Mouse (Mus musculus) c-Kit-positive CD71-positive TER-119-positive erythroid progenitor cells, embryonic 14.5 days (primary cell): Measurements from ENCODE around the gene Olfr134.
"Not testable (repeated sequence)": the region's sequence is repeated elsewhere in the genome, so short reads cannot be mapped to it uniquely, and the experiment has no call there.

ENCODE experiments used
- DNase-seq: peaks from one replicate; pipeline ENCODE4 v3.0.0-alpha.2; 2013; ENCODE audit warnings: low spot score

Gene Olfr134

DNA sequence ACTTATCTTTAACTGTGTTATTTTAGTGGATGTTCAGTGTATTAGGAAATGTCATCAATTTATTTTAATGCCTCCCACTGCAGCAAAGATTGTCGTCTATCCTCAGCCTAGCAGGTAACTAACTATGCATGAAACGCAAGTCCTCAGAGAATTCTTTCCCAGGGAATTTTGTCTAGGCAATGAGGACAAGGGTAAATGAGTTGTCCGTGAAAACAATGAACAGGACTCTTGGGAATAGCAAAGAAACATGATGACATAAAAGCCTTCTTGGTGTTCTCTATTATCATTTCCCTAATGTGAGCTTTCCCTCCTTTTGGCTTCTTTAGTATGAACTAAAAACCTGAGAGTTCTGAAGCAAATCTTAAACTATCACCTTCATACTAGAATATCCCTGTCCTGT, at the start of gene Olfr134:
TSS of gene Olfr134 (plus strand) at position 301 of the 400 bp plus-strand sequence.
- no peak for DNase-seq

DNA sequence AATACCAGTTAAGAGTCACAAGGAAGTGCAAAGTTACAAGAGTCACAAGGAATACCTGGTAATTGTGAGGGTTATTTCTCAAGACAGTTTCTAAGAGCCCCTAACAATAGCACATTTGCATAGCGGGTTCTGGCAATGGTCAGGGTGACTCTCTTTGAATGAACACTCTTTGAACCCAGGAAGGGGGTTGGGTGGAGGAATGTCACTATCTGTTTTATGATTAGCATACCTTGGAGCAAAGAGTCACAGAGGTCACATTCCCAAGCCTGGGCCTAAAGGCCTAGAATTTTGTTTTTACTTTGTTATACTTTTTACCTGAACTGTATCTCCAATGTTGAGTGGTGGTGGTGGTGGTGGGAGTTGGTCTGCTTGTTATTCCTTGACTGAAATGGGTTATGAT, 47.0 kb upstream of the Olfr134 start:
- not testable (repeated sequence) for DNase-seq

DNA sequence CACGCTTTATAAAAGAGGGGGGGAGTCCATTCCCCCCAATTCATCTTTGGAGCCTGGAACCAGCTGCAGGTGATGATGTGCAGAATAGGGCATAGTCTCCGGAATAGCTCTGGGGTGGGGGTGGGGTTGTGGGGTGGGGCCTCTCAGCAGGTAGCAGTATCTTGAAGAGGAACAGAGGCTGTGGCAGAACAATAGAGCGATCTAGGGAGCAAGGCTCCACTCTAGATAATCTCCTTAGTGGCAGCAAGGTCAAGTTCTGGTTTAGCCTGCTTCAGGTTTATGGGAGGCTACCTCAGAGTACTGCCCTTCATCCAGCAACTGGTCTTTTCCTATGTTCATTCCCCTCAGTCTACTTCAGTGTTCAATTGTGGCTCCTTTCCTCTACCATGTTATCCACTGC, 45.8 kb upstream of the Olfr134 start:
- not testable (repeated sequence) for DNase-seq

DNA sequence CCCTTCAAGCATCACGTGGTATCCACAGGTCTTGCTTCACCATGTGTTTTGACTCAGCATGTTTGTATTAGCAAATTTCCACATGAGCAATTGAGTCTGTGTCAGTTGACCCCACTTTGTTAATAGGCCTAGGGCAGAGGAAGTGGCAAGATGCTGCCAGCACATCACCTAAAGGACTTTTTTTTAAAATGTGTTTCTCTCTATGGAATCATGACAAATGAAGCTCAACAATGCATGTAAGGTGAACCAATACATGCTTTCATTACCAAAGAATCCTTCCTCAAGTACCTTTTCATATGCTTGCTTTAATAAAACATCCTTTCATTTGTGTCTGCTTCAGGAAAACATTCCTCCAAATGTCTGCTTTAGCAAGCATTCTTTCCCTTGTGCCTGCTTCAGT, 36.8 kb upstream of the Olfr134 start, which contains the start of gene Olfr132:
TSS of gene Olfr132 (minus strand) at position 101 of the 400 bp plus-strand sequence.
- DNase-seq = no peak

DNA sequence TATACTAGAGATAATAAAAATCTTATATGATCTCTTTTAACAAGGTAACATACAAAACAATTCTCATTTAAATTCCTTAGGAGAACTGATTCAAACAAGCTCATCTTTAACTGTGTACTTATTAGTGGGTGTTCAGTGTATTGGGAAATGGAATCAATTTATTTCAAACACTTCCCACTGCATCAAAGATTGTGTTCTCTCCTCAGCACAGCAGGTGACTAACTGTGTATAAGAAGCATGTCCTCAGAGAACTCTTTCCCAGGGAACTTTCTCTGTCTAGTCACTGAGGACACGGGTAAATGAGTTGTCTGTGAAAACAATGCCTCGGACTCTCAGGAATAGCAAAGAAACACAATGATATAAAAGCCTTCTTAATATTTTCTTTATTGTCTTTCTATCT, 26.2 kb upstream of the Olfr134 start, which contains the start of gene Olfr133:
TSS of gene Olfr133 (plus strand) at position 301 of the 400 bp plus-strand sequence.
- no peak for DNase-seq

DNA sequence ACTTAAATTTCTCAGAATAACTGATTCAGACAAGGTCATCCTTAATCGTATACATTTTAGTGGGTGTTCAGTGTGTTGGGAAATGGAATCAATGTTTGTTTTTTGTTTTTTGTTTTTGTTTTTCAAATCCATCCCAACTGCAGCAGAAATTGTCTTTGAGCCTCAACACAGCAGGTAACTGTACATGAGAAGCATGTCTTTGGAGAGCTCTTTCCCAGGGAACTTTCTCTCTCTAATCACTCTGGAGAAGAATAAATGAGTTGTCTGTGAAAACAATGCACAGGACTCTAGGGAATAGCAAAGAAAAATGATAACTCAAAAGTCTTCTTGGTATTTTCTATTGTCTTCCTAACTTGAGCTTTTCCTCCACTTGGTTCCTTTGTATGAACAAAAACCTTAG, 32.8 kb downstream of the Olfr134 start, which contains the start of gene Olfr135:
TSS of gene Olfr135 (plus strand) at position 301 of the 400 bp plus-strand sequence.
- no peak for DNase-seq
